Mouse (Mus musculus) bone marrow, adult 2 months (tissue): ENCODE data around the gene Lgr5. TPM values are rescaled to one million over a fixed set of nuclear protein-coding genes. Genes with fewer than 3 reads are reported as not detected.

Experiments used
- H3K27ac ChIP-seq: fragments of 200-500 bp; 2 replicates; pipeline ENCODE4 v1.5.1; 2012; ENCODE audit warnings: low read depth, mild to moderate bottlenecking, control low read depth, inconsistent platforms, low read length; ENCODE audit not compliant: control insufficient read depth, poor library complexity, insufficient read depth
- H3K4me1 ChIP-seq: fragments of 200-500 bp; 2 replicates; pipeline ENCODE4 v1.6.1; 2011; ENCODE audit warnings: low read length; ENCODE audit not compliant: control insufficient read depth, insufficient read depth
- H3K4me3 ChIP-seq: fragments of 200-500 bp; replicated peaks from 2 replicates; pipeline ENCODE3; 2011; ENCODE audit warnings: mild to moderate bottlenecking, low read depth, low read length, control low read depth; ENCODE audit not compliant: control insufficient read depth
- CTCF ChIP-seq: fragments of 200-500 bp; IDR thresholded peaks from 2 replicates; pipeline ENCODE4 v1.5.1; 2011; ENCODE audit warnings: low read length, control low read depth; ENCODE audit not compliant: control insufficient read depth, insufficient read depth
- POLR2A ChIP-seq: fragments of 200-500 bp; IDR thresholded peaks from 2 replicates; pipeline ENCODE4 v1.6.1; 2011; ENCODE audit warnings: low read depth, mild to moderate bottlenecking, control low read depth, low read length, borderline replicate concordance; ENCODE audit not compliant: control insufficient read depth
- WGBS: fragments of 180-500 bp; shearing (Covaris S2); methylation state at CpG from one replicate; pipeline ENCODE4 v1.1.7; 2018; 5-methylcytosine and 5-hydroxymethylcytosine counted together
- polyA plus RNA-seq: library from polyadenylated mRNA; stranded (reverse); fragments of >200 nt; gene quantifications from 2 replicates; pipeline ENCODE4 v1.2.4, GENCODE M21; 2011; ENCODE audit warnings: low replicate concordance; ENCODE audit not compliant: missing spikeins, insufficient read depth, insufficient read length

The Lgr5 gene
- polyA plus RNA-seq, 1 experiment = 1.4 TPM

GRCm38 (mm10) chr10:115593221-115593620 lies 5.6 kb upstream of the Lgr5 start:
- H3K27ac ChIP-seq = no peak overlapping the region
- H3K4me3 ChIP-seq = no peak overlapping the region
- no peaks in the 10 kb centered on the region for H3K4me1 ChIP-seq
- TF ChIP-seq POLR2A = no peak
- TF ChIP-seq CTCF = no peak
- 84% methylated on average over 11 of the region's 11 CpGs for WGBS

- 6% methylated on average over 7 of the region's 7 CpGs for WGBS
- TF ChIP-seq POLR2A (no peak), CTCF (no peak)
- Histone ChIP-seq H3K4me3 (no peak overlapping the region), H3K4me1 (no peaks in the 10 kb centered on the region), H3K27ac (no peak overlapping the region)
These were observed 399 bp upstream of the Lgr5 start for GRCm38 (mm10) chr10:115587979-115588378.

- Histone ChIP-seq H3K4me1 (no peaks in the 10 kb centered on the region), H3K27ac (no peak overlapping the region), H3K4me3 (no peak overlapping the region)
- under 1% methylated on average over 41 of the region's 41 CpGs for WGBS
- TF ChIP-seq POLR2A (no peak), CTCF (no peak)
These were observed 1.0 kb downstream of the Lgr5 start for GRCm38 (mm10) chr10:115586246-115587231.

- WGBS = under 1% methylated on average over 21 of the region's 21 CpGs
- no peak overlapping the region for H3K4me3 ChIP-seq
These were observed 1.9 kb downstream of the Lgr5 start for GRCm38 (mm10) chr10:115585491-115586245.

GRCm38 (mm10) chr10:115584656-115585055 lies 2.9 kb downstream of the Lgr5 start:
- no peak for TF ChIP-seq CTCF
- no peak for TF ChIP-seq POLR2A
- H3K4me1 ChIP-seq = no peaks in the 10 kb centered on the region
- H3K27ac ChIP-seq = no peak overlapping the region
- H3K4me3 ChIP-seq = no peak overlapping the region
- WGBS = 37% methylated on average over 14 of the region's 14 CpGs

More at GRCm38 (mm10) chr10:115585491-115586245, 1.9 kb downstream of the Lgr5 start:
- H3K27ac ChIP-seq = no peak overlapping the region
- no peaks in the 10 kb centered on the region for H3K4me1 ChIP-seq
- TF ChIP-seq CTCF = no peak
- no peak for TF ChIP-seq POLR2A

- no peak overlapping the region for H3K27ac ChIP-seq
- TF ChIP-seq POLR2A = no peak
- TF ChIP-seq CTCF = no peak
- no peaks in the 10 kb centered on the region for H3K4me1 ChIP-seq
- 74% methylated on average over 3 of the region's 3 CpGs for WGBS
- H3K4me3 ChIP-seq = no peak overlapping the region
These were observed 4.5 kb downstream of the Lgr5 start for GRCm38 (mm10) chr10:115583071-115583470.

GRCm38 (mm10) chr10:115581971-115582370 lies 5.6 kb downstream of the Lgr5 start:
- Histone ChIP-seq H3K27ac (no peak overlapping the region), H3K4me1 (no peaks in the 10 kb centered on the region), H3K4me3 (no peak overlapping the region)
- TF ChIP-seq POLR2A (no peak), CTCF (no peak)
- 84% methylated on average over 9 of the region's 9 CpGs for WGBS

GRCm38 (mm10) chr10:115579494-115579893 lies 8.1 kb downstream of the Lgr5 start:
- H3K27ac ChIP-seq = no peak overlapping the region
- no peak overlapping the region for H3K4me3 ChIP-seq
- WGBS = 63% methylated on average over 7 of the region's 7 CpGs
- H3K4me1 ChIP-seq = no peaks in the 10 kb centered on the region
- TF ChIP-seq POLR2A = no peak
- TF ChIP-seq CTCF = no peak
